Mouse (Mus musculus): ENCODE data around the gene Klhl1.

DNA sequence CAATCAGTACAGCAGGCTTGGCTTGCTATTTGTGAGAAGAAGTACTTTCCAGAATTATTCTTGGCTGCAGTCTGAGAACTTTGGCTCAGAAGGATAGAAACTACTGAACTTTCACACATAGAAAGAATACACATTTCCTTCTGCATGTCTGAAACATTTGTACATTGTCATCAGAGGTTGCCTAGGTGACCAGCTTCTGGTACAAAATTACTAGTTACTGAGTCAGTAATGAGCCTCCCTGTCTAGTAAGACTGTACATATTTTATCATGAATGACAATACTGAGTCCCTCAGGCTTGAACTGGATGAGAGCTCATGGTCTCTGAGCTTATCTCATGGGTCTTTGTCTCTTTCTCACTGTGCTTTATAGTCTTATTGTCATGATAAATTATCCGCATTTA lies 170.7 kb downstream of the Klhl1 start:
- TF ChIP-seq CTCF (IDR thresholded peaks at IDR 0.05; ENCODE audit: borderline replicate concordance, insufficient read depth, low read depth, low read length) (no peak), POLR2A (IDR thresholded peaks at IDR 0.05; ENCODE audit: borderline replicate concordance, insufficient read depth, low read length) (no peak)

Data from cerebellum, adult 2 months (tissue).